Mouse (Mus musculus) heart, adult 11 months (tissue): ENCODE measurements around the gene Ikzf3.

Experiments used
- DNase-seq: peaks from one replicate; pipeline ENCODE4 v3.0.0; 2022

The Ikzf3 gene

DNA sequence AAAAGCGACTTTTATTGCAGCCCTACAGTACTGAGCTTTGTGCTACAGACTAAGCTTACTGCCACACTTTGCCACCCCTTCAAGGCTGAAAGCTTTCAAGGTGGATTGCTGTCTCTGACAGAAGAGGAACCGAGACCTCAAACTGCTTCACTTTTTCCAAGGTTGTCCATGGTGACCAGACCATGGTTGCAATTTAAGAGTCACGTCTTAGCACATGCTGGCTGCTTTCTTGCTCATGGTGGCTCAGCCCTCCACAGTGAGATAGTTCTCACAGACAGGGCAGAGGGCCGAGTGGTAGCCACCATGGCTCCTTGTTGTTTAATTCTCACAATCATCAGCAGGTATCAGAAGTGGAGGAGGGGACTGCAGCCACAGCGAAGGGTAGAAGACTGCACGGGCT is 75.0 kb downstream of the Ikzf3 start:
- DNase-seq = no peak

- DNase-seq = no peak
These were observed 75.8 kb downstream of the Ikzf3 start for GRCm38 (mm10) chr11:98469761-98470714.

GRCm38 (mm10) chr11:98464516-98464915 is 81.3 kb downstream of the Ikzf3 start:
- no peak for DNase-seq

DNA sequence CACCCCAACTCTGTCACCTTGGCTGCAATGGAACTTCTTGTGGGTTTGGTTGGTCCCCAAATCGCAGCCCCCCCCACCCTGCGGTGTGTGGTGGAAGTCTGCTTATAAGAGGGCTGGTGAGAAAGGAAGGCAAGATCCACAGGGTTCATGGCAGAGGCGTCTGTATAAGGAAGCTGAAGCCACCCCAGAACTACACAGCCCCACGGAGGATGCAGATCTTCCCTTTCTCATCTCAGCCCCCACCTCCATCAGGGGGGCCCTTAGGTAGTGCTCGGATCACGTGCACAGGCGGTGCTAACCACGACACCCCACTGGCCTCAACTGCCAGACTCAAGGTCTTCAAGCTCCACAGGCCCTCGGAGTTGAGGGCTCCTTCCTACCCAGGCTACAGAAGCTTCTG is 81.9 kb downstream of the Ikzf3 start:
- no peak for DNase-seq

DNA sequence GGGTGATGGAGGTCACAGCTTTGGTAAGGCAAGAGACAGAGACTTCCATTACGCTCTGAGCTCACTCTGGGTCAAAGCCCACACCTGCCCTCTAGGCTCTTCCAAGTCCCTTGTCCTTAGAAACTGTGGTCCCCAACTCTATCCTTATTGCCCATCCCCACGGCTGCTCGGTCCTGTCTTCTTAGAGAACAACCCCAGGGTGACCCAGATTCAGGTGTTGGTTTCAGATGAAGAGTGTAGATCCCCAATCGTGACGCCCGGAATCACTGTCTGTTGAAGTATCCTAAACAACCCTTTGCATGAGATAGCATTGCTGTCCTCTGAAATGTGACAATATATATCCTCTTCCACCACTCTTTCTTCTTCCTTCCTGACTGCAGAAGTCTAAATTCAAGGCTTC is 83.6 kb downstream of the Ikzf3 start:
- DNase-seq = no peak

- no peak for DNase-seq
These were observed 84.6 kb downstream of the Ikzf3 start for GRCm38 (mm10) chr11:98461109-98461720.

DNA sequence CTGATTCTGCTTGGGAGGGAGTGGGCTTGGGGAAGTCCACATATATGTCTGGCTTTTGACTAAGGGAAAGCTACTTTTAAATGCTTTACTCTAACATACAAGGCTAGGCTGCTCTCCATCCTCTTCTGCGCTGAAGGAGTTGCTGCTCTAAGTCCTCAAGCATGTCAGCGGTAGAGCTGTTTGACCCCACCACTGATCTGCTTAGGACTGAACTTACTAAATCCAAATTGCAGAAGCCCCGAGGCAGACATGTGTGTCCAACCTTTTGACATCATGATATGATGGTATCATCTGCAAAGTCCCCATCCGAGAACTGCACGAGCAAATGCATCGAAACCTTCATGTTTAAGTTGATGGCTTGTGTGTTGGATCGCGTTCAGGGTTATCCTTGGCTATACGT is 86.0 kb downstream of the Ikzf3 start:
- no peak for DNase-seq

- DNase-seq = peak; percentile 90
These were observed 86.6 kb downstream of the Ikzf3 start for GRCm38 (mm10) chr11:98459071-98459741.

- DNase-seq = no peak
These were observed 87.5 kb downstream of the Ikzf3 start for GRCm38 (mm10) chr11:98458121-98458990.

DNA sequence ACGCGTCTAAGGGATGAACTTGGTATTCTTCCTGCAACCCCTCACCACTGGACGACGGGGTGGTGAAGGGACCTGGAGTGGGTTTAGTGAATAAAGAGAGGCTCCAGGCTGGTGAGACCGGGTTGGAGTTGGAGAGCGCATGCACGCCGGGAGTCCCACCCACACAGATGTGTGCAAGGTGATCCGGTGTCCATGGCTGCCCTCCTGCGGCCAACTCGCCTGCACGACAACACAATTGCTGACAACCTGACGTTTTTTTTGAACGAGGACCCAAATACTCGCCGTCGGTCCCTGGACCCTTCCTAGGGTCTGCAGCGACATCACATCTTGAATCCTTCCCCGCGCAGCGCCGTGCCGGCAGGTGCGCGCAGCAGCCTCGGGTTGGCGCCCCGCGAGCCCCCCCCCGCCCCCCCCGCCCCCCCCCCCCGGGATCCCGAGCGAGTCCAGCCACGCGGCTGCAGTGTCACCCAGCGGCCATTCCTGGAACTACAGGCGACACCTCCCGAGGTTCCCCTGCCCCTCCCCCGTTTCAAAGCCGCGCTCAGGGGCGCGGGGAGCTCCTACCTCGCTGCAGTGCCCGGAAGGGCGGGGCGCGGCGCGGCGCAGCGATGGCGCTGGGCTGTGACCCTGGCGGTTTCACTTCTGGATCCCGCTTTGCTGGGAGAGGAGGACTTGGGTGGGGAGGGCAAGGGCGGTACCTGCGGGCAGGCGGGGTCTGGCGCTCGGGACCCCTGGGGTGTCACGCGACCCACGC is 88.3 kb downstream of the Ikzf3 start:
- peak; percentile 98 for DNase-seq

DNA sequence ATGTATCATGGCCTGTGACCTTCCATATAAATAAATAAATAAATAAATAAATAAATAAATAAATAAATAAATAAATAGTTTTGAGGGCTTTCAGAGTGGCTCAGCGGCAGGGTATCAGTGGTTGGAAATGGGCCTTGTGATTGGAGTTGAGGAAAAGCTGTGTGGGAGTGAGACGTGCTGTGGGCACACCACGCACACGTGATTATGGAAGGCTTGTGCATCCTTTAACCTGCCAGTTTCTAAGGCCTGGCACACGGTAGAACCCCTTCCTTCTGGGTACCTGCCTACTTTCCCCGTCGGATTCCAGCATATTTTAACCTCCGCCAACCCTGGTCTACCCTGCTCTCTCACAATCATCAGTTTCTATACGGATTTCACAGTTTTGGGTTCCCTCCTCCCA is 88.9 kb downstream of the Ikzf3 start:
- no peak for DNase-seq

GRCm38 (mm10) chr11:98456545-98456944 is 89.3 kb downstream of the Ikzf3 start:
- DNase-seq = no peak

DNA sequence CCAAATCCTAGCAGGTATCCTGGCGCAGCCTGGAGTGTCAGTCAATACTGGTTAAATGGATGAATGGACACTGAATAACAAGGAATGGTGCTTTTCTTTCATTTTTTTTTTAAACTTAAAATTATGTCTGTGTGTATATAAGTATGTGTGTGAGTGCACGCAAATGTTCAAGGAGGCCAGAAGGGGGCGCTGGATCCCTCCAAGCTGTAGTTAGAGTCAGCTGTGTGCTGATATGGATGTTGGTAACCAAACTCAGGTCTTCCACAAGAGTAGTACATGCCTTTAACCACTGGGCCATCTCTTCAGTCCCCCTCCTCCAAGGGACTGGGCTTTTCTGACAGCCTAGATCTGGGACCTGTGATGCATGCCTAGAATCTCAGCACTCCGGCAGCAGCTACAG is 90.3 kb downstream of the Ikzf3 start:
- DNase-seq = peak; percentile 76

DNA sequence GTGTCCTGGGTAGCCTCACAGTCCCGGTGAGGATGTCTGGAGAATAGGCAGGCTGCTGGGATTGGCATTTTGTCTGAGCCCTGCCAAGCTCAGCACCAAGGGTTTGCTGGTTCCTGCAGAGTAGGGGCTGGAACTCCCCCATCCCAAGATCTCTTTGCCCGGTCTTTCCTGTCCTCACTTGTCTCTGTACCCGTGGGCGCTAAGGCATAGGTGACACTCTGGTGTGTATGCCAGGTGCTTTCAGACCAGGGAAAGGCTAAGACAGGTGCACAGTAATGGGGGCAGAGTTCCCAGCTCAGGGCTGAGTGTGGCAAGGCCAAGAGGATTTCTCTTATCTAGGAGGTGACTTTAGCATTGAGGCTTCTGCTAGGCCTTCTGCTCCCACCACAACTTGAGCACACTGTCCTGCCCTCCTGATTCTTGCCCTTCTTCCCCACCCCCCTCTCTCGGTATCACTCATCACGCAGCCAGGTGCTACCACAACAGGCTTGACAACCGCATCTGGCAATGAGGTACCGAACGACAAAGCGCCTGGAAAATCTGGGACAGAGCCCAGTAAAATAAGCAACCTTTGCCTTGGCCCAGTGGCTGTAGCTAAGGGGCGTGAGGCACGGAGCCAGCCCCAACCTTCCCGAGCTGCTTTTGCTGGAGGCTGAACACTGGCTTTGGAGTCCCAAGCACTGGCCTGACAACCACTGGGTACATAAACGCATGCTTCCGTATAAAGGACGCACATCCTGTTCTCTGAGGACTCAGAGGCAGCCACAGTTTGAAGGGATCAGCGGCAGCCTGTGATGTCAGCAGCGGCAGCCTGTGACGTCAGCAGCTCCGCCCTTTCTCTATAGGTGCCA is 95.7 kb downstream of the Ikzf3 start:
- peak; percentile 94 for DNase-seq

DNA sequence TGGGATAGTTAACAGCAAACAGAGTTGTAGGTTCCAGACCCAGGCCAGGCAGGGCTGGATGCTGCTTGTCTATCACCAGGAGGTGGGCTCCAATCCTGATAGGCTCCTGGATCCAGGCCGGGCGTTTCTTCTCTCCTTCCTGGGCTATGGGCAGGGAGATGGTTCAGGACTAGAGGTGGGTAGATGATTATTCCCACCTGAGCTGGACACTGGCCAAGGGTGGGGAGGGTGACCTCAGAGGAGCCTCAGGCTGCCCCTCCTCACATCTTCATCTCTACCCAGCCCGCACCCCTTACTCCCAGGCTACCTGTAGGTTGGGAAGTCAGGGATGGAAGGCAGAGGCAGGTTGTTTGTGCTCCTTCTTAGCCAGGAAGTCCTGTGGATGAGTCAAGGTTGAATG is 96.4 kb downstream of the Ikzf3 start:
- no peak for DNase-seq

DNA sequence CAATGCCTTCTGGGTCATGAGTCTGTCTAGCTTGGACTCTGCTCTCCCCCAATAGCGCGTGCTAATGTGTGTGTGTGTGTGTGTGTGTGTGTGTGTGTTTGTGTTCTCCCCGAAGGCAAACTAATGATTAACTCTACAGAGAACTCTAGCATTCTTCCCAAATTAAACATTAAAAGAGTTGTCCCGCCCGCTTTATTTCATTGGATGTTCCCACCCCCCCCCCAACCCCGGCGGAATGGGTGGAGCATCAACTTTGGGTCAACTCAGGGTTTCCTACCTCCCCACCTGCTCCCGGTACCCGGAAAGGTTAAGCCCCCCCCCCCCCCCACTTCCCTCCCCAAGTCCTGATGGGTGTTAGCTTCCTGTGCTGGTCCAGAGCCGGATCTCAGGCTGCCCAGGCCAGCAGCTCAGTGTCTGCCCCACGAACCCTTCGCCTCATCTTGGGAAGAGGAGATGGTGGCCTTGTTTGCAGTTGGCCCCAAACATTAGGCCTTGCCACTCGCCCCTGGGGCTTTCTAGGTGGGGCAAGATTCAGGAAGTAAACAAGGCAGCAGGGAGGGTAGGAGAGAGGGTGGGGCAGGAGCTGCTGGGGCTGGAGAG is 97.5 kb downstream of the Ikzf3 start:
- DNase-seq = peak; percentile 93

GRCm38 (mm10) chr11:98447475-98447834 is 98.4 kb downstream of the Ikzf3 start:
- no peak for DNase-seq

GRCm38 (mm10) chr11:98446562-98447474 is 99.0 kb downstream of the Ikzf3 start:
- DNase-seq = no peak

GRCm38 (mm10) chr11:98446213-98446561 is 99.6 kb downstream of the Ikzf3 start, which contains the start of gene Grb7:
Gene Grb7, plus strand, starts transcription at chr11:98446394.
- peak; percentile 92 for DNase-seq

DNA sequence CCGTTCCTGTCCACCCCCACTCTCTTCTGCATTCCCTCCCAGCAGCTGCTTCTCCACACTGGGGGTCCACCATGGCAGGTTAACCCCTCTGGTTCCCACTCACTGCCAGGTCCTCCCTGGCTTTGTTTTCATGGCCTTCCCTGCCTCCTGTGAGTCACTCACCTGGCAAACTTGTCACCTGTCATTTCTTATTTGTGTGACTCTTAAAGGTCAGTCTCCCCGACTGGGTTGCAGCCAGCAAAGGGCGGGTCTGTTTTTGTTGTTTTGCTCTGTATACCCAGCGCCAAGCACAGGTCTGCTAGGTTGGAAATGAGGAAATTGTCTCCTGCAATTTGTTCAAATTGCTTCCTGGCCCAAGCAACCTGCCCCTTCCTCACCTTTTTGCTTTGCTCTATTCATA is 100.2 kb downstream of the Ikzf3 start:
- DNase-seq = no peak
